Mouse (Mus musculus): ENCODE data around the gene Itpr2.

GRCm38 (mm10) chr6:146341413-146341812, 160.6 kb downstream of the Itpr2 start:
- TF ChIP-seq CTCF (IDR thresholded peaks at IDR 0.05; ENCODE audit: extremely low read depth, insufficient read depth, insufficient read length, insufficient replicate concordance) (no peak), POLR2A (IDR thresholded peaks at IDR 0.05; ENCODE audit: low read depth, low read length) (no peak)
